Mouse (Mus musculus): ENCODE results near the gene Gm4553. TPM values are rescaled to one million over a fixed set of nuclear protein-coding genes. Genes with fewer than 3 reads are reported as not detected.
"Not testable (repeated sequence)": the region's sequence is repeated elsewhere in the genome, so short reads cannot be mapped to it uniquely, and the experiment has no call there.

Gm4553 gene
- total RNA-seq, 2 experiments from 2014 or later: not detected

GRCm38 (mm10) chr7:142134206-142134995 lies 31.1 kb downstream of the Gm4553 start:
- DNase-seq: peak; percentile 10

DNA sequence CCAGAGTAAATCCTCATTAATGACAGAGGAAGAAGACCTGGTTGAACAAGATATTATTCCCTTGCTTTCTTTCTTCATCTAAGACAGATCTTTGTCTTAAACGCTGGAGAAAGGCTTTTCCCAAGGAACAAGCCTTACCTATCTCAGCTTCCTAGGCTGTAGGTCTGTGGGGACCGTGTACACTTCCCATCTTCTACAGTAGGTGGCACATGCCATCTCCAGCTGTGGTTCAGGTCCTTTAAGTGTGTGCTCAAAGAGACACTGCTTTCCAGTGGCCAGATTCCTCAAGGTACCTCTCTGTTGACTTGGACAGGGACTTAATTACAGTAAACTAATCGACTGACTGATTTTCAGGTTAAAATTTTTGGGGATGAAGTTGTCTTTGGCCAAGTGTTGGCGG lies 36.7 kb downstream of the Gm4553 start:
- DNase-seq: no peak

- DNase-seq: not testable (repeated sequence)
Measured at GRCm38 (mm10) chr7:142120629-142121028, 44.9 kb downstream of the Gm4553 start, which contains the start of gene Gm45618. Gm45618 (minus strand) TSS chr7:142120729.

- DNase-seq: peak; percentile 26
Measured at GRCm38 (mm10) chr7:142119632-142120031, 45.9 kb downstream of the Gm4553 start.

Other genes starting within 250 kb of the Gm4553 start
- gene Tollip, start 247.2 kb downstream of the Gm4553 start, total RNA-seq (2021): 10 to 100 TPM; 43.0 to 49.4 TPM
- gene Brsk2, start 216.0 kb downstream of the Gm4553 start, total RNA-seq (2021): 1 to 10 TPM; 2.8 to 4.7 TPM
- 10 to 100 TPM; 46.8 to 47.4 TPM for gene Mob2, start 104.7 kb downstream of the Gm4553 start, total RNA-seq (2021)
- 10 to 100 TPM in 1 of 2 experiments, 1 to 10 TPM in 1; 7.6 to 11.4 TPM for gene Dusp8, start 69.9 kb downstream of the Gm4553 start, total RNA-seq (2021)
- gene Gm45618, start 45.0 kb downstream of the Gm4553 start, total RNA-seq (2021): not detected
- not detected for gene Gm39115, start 29.7 kb downstream of the Gm4553 start, total RNA-seq (2021)
- not detected for gene Gm45337, start 21.1 kb downstream of the Gm4553 start, total RNA-seq (2021)
- gene Gm29735, start 8.6 kb downstream of the Gm4553 start, total RNA-seq (2021): not detected
- not detected for gene Krtap5-2, start 10.3 kb upstream of the Gm4553 start, total RNA-seq (2021)
- gene Gm10153, start 24.6 kb upstream of the Gm4553 start, total RNA-seq (2021): not detected
- gene Krtap5-3, start 35.6 kb upstream of the Gm4553 start, total RNA-seq (2021): not detected
- not detected for gene Gm7579, start 46.1 kb upstream of the Gm4553 start, total RNA-seq (2021)
- gene Krtap5-5, start 64.2 kb upstream of the Gm4553 start, total RNA-seq (2021): not detected
- gene Gm40460, start 75.3 kb upstream of the Gm4553 start, total RNA-seq (2021): not detected
- not detected for gene Gm2431, start 92.6 kb upstream of the Gm4553 start, total RNA-seq (2021)
- not detected for gene Gm4559, start 108.6 kb upstream of the Gm4553 start, total RNA-seq (2021)
- gene Krtap5-1, start 131.4 kb upstream of the Gm4553 start, total RNA-seq (2021): not detected
- gene Krtap5-4, start 137.8 kb upstream of the Gm4553 start, total RNA-seq (2021): not detected
- gene Ifitm10, start 208.0 kb upstream of the Gm4553 start, total RNA-seq (2021): 1 to 10 TPM; 3.5 to 3.6 TPM
- gene Gm49369, start 216.9 kb upstream of the Gm4553 start, total RNA-seq (2021): 1 to 10 TPM in 1 of 2 experiments, under 1 TPM in 1; 0.73 to 3.7 TPM
- 100 to 1,000 TPM; 603 to 610 TPM for gene Ctsd, start 222.3 kb upstream of the Gm4553 start, total RNA-seq (2021)

Data from adrenal gland, postnatal 10 days (tissue).